Mouse (Mus musculus) cerebellum, adult 18-20 months (tissue): ENCODE results near the gene Cbfa2t2.
A peak's percentile ranks its signal among the peaks of the same experiment; 100 is the strongest.

ENCODE experiments used
- DNase-seq, 2 experiments: peaks; one replicate each; pipeline ENCODE4 v3.0.0; 2021

The Cbfa2t2 gene

DNA sequence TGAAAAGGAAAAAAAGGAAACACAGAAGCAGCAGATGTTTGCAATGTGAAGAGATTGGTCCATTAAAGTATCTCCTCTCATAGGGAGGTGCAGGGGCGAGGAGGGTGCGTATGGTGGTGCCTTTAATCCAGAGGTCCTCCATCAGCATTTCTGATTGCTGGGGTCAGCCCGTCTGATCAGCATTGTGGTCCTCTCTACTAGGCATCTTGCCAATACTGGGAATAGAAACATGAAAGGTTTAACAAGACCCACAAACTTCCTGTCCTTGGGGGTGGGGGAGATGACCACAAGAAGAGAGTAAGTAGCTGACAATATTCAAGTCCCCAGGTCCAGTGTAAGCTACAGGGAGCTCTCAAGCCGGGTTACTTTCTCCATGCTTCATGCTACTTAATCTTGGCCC is 134.4 kb downstream of the Cbfa2t2 start:
- DNase-seq: no peak

DNA sequence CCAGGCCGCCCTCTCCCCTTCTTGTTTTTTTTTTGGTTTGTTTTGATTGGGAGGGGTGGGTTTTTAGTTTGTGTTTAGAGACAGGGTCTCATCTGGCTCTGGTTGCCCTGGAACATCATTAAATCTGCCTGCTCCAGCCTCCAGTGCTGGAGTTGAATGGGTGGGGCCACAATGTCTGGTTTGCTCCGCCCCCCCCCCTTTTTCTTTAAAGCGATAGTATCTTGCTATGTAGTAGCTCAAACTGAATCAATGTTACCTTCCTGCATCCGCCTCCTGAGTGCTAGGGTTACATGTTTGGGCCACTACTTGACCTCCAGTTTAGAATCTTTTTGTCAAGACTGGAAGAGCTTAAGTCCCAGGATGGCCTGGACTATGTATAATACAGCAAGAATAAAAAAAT is 135.0 kb downstream of the Cbfa2t2 start:
- DNase-seq: no peak

- no peak for DNase-seq
Measured at GRCm38 (mm10) chr2:154571976-154572375, 135.7 kb downstream of the Cbfa2t2 start.

DNA sequence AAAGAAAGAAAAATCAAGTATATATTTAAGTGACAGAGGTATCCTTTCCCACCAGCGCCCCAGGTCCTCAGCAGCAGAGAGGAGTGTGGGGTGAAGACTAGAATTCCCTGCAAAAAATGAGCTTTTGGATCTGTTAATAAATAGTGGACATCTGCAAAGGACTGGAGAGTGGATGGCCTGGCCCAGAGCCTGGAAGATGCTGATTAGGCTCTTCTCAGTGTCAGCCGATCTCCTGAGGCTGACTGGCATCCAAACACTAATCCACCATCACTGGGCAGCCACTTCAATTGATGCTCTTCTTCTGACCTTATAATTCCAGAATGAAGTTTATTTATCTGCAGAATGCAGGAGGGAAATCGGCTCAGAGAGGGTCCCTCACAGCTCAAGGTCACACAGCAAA is 136.7 kb downstream of the Cbfa2t2 start:
- DNase-seq: no peak

DNA sequence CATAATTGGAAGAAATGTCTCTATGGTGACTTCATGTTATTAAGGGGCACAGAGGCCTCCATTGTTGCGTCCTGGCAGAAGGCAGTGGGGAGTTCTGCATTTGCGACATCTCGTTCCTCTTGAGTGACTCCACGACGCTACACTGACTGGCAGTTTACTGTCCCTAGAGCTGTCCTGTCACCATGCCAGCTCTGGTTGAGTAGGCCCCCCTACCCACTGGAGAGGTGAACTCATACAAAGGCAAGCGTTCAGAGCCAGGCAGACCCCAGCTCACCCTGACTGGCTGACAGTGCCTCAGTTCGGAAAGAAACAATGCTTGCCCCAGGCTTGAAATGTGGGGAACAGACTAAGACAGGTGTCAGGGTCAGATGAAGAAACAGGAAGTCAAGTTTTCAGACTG is 138.0 kb downstream of the Cbfa2t2 start:
- DNase-seq: no peak

DNA sequence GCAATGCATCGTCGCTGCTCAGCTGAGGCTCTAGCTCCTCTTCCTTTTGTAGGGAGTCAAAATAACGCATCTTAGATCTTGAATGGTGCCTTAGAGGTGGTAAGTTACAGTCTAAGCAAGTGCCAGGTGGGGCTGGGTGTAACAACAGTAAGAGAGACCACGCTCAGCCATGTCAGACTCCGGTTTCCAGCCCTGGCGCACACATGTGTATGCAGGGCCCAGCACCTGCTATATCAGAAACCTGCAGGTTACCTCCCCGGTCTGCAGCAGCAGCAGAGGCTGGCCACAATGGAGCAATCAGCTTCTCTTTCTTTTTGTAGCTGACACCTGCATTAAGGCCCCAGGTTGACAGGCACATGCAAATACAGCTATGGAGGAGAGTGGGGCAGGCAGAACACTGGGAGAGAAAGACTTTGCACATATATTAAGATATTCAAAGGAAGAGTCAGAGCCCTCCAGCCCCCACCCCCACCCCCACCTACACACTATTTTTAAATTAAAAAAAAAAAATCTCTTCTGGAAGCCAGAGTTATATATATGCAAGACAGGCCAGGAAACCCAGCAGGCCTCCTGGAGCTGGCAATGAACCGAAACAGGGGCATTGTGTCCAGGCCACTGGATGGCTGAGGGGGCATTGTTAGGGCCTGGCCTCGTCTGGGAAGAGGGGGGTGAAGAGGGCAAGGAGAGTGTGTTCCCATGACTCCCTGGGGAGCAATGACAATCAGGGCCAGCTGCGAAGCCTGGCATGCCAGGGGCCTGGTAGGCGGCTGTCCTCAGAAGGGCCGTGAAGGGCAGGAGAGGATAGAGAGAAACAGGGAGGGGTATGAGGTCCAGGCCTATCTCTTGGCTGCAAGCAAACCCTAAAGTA is 140.8 kb downstream of the Cbfa2t2 start:
- no peak for DNase-seq

- no peak for DNase-seq
Measured at GRCm38 (mm10) chr2:154577744-154578067, 141.4 kb downstream of the Cbfa2t2 start.

DNA sequence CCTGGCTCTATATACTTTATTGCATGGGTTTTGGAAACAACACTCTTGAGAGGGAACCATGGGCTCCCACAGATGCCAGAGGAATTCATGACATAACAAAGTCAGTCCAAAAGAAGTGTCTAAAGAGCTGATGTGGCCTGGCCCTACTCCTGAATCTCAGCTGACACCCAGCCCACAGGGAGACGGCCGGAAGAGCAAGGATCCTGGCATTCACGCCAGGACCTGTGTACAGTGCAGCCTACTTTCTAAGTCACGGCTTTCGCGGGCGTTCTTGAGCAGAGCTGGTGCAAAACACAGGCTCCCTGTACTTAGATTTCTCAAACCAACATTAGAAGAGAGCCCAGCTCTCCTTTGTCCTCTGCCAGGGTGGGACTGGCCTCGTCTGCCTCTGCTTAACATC is 144.3 kb downstream of the Cbfa2t2 start:
- no peak for DNase-seq

DNA sequence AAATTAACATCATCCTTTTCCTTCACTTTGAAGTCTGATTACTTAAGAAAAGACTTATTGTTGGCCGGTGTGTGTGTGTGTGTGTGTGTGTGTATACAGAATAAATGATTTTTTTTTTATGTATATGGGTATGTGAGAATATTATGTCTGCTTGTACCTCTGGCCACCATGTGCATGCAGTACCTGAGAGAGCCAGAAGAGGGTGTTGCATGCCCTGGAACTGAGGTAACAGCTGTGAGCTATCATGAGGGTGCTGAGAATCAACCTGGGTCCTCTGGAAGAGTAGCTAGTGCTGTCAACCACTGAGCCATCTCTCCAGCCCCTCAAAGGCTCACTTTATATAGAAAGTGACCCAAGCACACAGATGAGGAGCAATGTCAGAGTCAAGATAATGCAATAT is 145.1 kb downstream of the Cbfa2t2 start:
- no peak for DNase-seq

DNA sequence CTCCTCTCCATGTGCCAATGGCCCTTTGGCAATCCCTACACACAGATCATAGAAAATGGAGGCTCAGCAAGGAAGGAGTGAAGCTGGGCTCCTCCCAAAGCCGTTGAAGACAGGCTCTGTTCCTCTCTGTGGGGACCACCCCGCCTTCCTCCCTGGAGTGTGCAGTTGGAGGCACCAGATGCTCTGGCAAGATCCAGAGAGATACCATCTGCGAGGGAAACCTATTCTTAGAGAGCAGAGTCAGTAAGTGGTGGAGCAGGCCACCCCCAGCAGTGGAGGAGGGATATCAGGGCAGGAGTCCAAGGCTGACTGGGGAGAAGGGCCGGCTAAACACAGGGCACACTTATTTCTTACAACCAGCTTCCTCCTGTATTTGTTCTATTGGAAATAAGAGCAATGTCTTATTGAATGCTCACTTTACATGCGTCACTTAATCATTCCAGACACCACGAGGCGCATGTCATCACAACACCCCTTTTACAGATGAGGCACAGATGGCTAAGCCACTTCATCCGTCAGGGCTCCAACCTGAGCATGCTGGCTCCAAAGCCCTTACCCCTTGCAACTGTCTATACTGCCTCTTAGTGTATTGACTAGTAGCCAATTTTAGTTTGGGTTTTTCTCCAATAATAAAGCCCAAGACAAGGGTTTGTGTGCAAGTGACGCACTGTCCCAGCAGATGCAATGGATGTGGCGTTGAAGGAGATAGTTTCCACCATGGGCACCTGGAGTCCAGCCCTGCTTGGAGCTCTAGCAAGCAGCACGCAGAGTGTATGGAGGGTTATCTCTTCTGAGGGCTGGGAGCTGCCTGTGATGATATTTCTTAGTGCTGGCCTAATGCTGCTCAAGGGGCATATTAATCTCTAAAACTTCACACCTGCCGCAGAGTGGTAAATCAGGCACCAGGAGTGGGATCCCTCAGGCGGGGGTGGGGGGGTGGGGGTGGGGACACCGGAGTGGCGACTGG is 147.9 kb downstream of the Cbfa2t2 start:
- DNase-seq: peak; percentile 79 to 81

- DNase-seq: peak in 1 of 2 experiments; percentile 36
Measured at GRCm38 (mm10) chr2:154584931-154585601, 148.8 kb downstream of the Cbfa2t2 start.

DNA sequence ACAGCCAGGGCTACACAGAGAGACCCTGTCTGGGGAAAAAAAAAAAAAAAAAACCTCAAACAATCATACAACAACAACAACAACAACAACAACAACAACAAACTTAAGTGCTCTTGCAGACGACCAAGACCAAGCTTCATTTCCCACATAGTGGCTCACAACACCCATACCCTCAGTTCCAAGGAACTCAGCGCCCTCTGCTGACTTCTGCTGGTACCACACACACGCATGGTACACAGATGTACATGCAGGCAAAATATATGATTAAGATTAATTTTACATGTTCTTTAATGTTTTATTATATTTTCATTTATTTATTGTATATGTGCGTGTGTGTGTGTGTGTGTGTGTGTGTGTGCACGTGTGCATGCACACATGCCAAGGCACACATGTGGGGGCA is 150.1 kb downstream of the Cbfa2t2 start:
- DNase-seq: no peak
